Mouse (Mus musculus): ENCODE data around the gene Foxd1. TPM values are rescaled to one million over a fixed set of nuclear protein-coding genes. Genes with fewer than 3 reads are reported as not detected.
A peak's percentile ranks its signal among the peaks of the same experiment; 100 is the strongest.

Gene Foxd1
- polyA plus RNA-seq (2016; fragmentation: Nextera tagmentation; extraction: Ambion mirVana), result 3.9 TPM in 2 replicates

GRCm38 (mm10) chr13:98354090-98354801, at the start of gene Foxd1:
Gene Foxd1, plus strand, starts transcription at chr13:98354242.
- H3K27me3 ChIP-seq (ENCODE audit: insufficient read depth, poor library complexity, severe bottlenecking), result peaks cover 100% of the 10 kb centered on the region
- no peaks in the 10 kb centered on the region for H3K36me3 ChIP-seq
- peak within 1 kb of the TSS; percentile 84 for H3K27ac ChIP-seq
- H3K9me3 ChIP-seq, result no peaks in the 10 kb centered on the region
- peak within 1 kb of the TSS; percentile 60 for H3K4me3 ChIP-seq
- DNase-seq (ENCODE audit: low spot score), result peak; percentile 88
- under 1% methylated on average over 76 of the region's 76 CpGs for WGBS
- peaks cover 42% of the 10 kb centered on the region for H3K4me1 ChIP-seq (replicated peaks)

GRCm38 (mm10) chr13:98305257-98305656, 48.8 kb upstream of the Foxd1 start:
- Histone ChIP-seq H3K27me3 (ENCODE audit: insufficient read depth, poor library complexity, severe bottlenecking) (no peaks in the 10 kb centered on the region), H3K36me3 (peaks cover 31% of the 10 kb centered on the region), H3K9me3 (no peaks in the 10 kb centered on the region), H3K27ac (no peak overlapping the region), H3K4me3 (no peak overlapping the region), H3K4me1 (replicated peaks) (no peaks in the 10 kb centered on the region)
- WGBS, result 90% methylated on average over 9 of the region's 9 CpGs
- DNase-seq (ENCODE audit: low spot score), result no peak

GRCm38 (mm10) chr13:98306393-98306792, 47.6 kb upstream of the Foxd1 start:
- no peak overlapping the region for H3K27ac ChIP-seq
- H3K4me3 ChIP-seq, result no peak overlapping the region
- no peaks in the 10 kb centered on the region for H3K9me3 ChIP-seq
- 49% methylated on average over 5 of the region's 5 CpGs for WGBS
- H3K4me1 ChIP-seq (replicated peaks), result no peaks in the 10 kb centered on the region
- no peak for DNase-seq (ENCODE audit: low spot score)
- H3K27me3 ChIP-seq (ENCODE audit: insufficient read depth, poor library complexity, severe bottlenecking), result no peaks in the 10 kb centered on the region
- H3K36me3 ChIP-seq, result peaks cover 43% of the 10 kb centered on the region

GRCm38 (mm10) chr13:98306852-98307475, 47.1 kb upstream of the Foxd1 start:
- no peak overlapping the region for H3K4me3 ChIP-seq
- 59% methylated on average over 14 of the region's 14 CpGs for WGBS
- H3K27me3 ChIP-seq (ENCODE audit: insufficient read depth, poor library complexity, severe bottlenecking), result no peaks in the 10 kb centered on the region
- no peaks in the 10 kb centered on the region for H3K9me3 ChIP-seq
- DNase-seq (ENCODE audit: low spot score), result no peak
- no peak overlapping the region for H3K27ac ChIP-seq
- H3K4me1 ChIP-seq (replicated peaks), result no peaks in the 10 kb centered on the region
- H3K36me3 ChIP-seq, result peaks cover 48% of the 10 kb centered on the region

- peaks cover 59% of the 10 kb centered on the region for H3K36me3 ChIP-seq
- 86% methylated on average over 5 of the region's 5 CpGs for WGBS
- no peak overlapping the region for H3K4me3 ChIP-seq
- H3K4me1 ChIP-seq (replicated peaks), result no peaks in the 10 kb centered on the region
- no peaks in the 10 kb centered on the region for H3K27me3 ChIP-seq (ENCODE audit: insufficient read depth, poor library complexity, severe bottlenecking)
- H3K9me3 ChIP-seq, result no peaks in the 10 kb centered on the region
- no peak overlapping the region for H3K27ac ChIP-seq
- no peak for DNase-seq (ENCODE audit: low spot score)
These were observed 46.0 kb upstream of the Foxd1 start for GRCm38 (mm10) chr13:98308004-98308403.

- Histone ChIP-seq H3K27ac (no peak overlapping the region), H3K9me3 (no peaks in the 10 kb centered on the region), H3K27me3 (ENCODE audit: insufficient read depth, poor library complexity, severe bottlenecking) (no peaks in the 10 kb centered on the region), H3K36me3 (peaks cover 66% of the 10 kb centered on the region), H3K4me3 (no peak overlapping the region), H3K4me1 (replicated peaks) (no peaks in the 10 kb centered on the region)
- DNase-seq (ENCODE audit: low spot score), result no peak
- WGBS, result 82% methylated on average over 4 of the region's 4 CpGs
These were observed 45.3 kb upstream of the Foxd1 start for GRCm38 (mm10) chr13:98308724-98309123.

- no peak for DNase-seq (ENCODE audit: low spot score)
- Histone ChIP-seq H3K36me3 (peaks cover 80% of the 10 kb centered on the region), H3K27me3 (ENCODE audit: insufficient read depth, poor library complexity, severe bottlenecking) (no peaks in the 10 kb centered on the region), H3K27ac (no peak overlapping the region), H3K9me3 (no peaks in the 10 kb centered on the region), H3K4me3 (no peak overlapping the region), H3K4me1 (replicated peaks) (peaks cover 13% of the 10 kb centered on the region)
- WGBS, result 92% methylated on average over 5 of the region's 5 CpGs
These were observed 42.4 kb upstream of the Foxd1 start for GRCm38 (mm10) chr13:98311597-98311996.

- Histone ChIP-seq H3K4me3 (no peak overlapping the region), H3K36me3 (peaks cover 64% of the 10 kb centered on the region), H3K27ac (no peak overlapping the region), H3K27me3 (ENCODE audit: insufficient read depth, poor library complexity, severe bottlenecking) (no peaks in the 10 kb centered on the region), H3K4me1 (replicated peaks) (peaks cover 17% of the 10 kb centered on the region), H3K9me3 (no peaks in the 10 kb centered on the region)
- no peak for DNase-seq (ENCODE audit: low spot score)
- 82% methylated on average over 7 of the region's 7 CpGs for WGBS
These were observed 40.4 kb upstream of the Foxd1 start for GRCm38 (mm10) chr13:98313631-98314030.

GRCm38 (mm10) chr13:98315124-98315523, 38.9 kb upstream of the Foxd1 start:
- peaks cover 50% of the 10 kb centered on the region for H3K36me3 ChIP-seq
- peaks cover 17% of the 10 kb centered on the region for H3K4me1 ChIP-seq (replicated peaks)
- 78% methylated on average over 4 of the region's 4 CpGs for WGBS
- no peak for DNase-seq (ENCODE audit: low spot score)
- H3K27me3 ChIP-seq (ENCODE audit: insufficient read depth, poor library complexity, severe bottlenecking), result no peaks in the 10 kb centered on the region
- H3K4me3 ChIP-seq, result peak overlapping the region; percentile 100
- H3K27ac ChIP-seq, result no peak overlapping the region
- H3K9me3 ChIP-seq, result no peaks in the 10 kb centered on the region

GRCm38 (mm10) chr13:98316140-98316479, 37.9 kb upstream of the Foxd1 start:
- Histone ChIP-seq H3K27me3 (ENCODE audit: insufficient read depth, poor library complexity, severe bottlenecking) (no peaks in the 10 kb centered on the region), H3K9me3 (no peaks in the 10 kb centered on the region), H3K4me3 (peak overlapping the region; percentile 100), H3K36me3 (peaks cover 40% of the 10 kb centered on the region), H3K27ac (peak overlapping the region; percentile 97), H3K4me1 (replicated peaks) (peaks cover 17% of the 10 kb centered on the region)
- DNase-seq (ENCODE audit: low spot score), result no peak
- under 1% methylated on average over 17 of the region's 17 CpGs for WGBS

- peak within 1 kb of the TSS; percentile 97 for H3K27ac ChIP-seq
- peaks cover 35% of the 10 kb centered on the region for H3K36me3 ChIP-seq
- peaks cover 17% of the 10 kb centered on the region for H3K4me1 ChIP-seq (replicated peaks)
- peak within 1 kb of the TSS; percentile 100 for H3K4me3 ChIP-seq
- H3K27me3 ChIP-seq (ENCODE audit: insufficient read depth, poor library complexity, severe bottlenecking), result no peaks in the 10 kb centered on the region
- WGBS, result under 1% methylated on average over 90 of the region's 90 CpGs
- no peaks in the 10 kb centered on the region for H3K9me3 ChIP-seq
- DNase-seq (ENCODE audit: low spot score), result peak; percentile 95
These were observed 37.4 kb upstream of the Foxd1 start, which contains the start of gene Btf3 for GRCm38 (mm10) chr13:98316480-98317245. Gene Btf3, minus strand, starts transcription at chr13:98317006.

- no peaks in the 10 kb centered on the region for H3K27me3 ChIP-seq (ENCODE audit: insufficient read depth, poor library complexity, severe bottlenecking)
- peaks cover 29% of the 10 kb centered on the region for H3K36me3 ChIP-seq
- 4% methylated on average over 16 of the region's 16 CpGs for WGBS
- H3K27ac ChIP-seq, result peak overlapping the region; percentile 97
- H3K9me3 ChIP-seq, result no peaks in the 10 kb centered on the region
- no peak for DNase-seq (ENCODE audit: low spot score)
- H3K4me1 ChIP-seq (replicated peaks), result peaks cover 17% of the 10 kb centered on the region
- peak overlapping the region; percentile 100 for H3K4me3 ChIP-seq
These were observed 36.8 kb upstream of the Foxd1 start for GRCm38 (mm10) chr13:98317246-98317677.

GRCm38 (mm10) chr13:98317911-98318310, 36.1 kb upstream of the Foxd1 start:
- H3K36me3 ChIP-seq, result peaks cover 22% of the 10 kb centered on the region
- peaks cover 17% of the 10 kb centered on the region for H3K4me1 ChIP-seq (replicated peaks)
- no peaks in the 10 kb centered on the region for H3K27me3 ChIP-seq (ENCODE audit: insufficient read depth, poor library complexity, severe bottlenecking)
- no peak overlapping the region for H3K27ac ChIP-seq
- H3K9me3 ChIP-seq, result no peaks in the 10 kb centered on the region
- H3K4me3 ChIP-seq, result peak overlapping the region; percentile 100
- no peak for DNase-seq (ENCODE audit: low spot score)
- 93% methylated on average over 6 of the region's 6 CpGs for WGBS

Data from hindbrain, embryonic 10.5 days (tissue).